Mouse (Mus musculus) frontal cortex, adult 2 months (tissue): ENCODE data around the gene Meltf. TPM values are rescaled to one million over a fixed set of nuclear protein-coding genes. Genes with fewer than 3 reads are reported as not detected.
A peak's percentile ranks its signal among the peaks of the same experiment; 100 is the strongest.

Experiments
- DNase-seq, 2 experiments: peaks; one replicate each; pipeline ENCODE4 v3.0.0; 2022; ENCODE audit warnings: low spot score in 1 of 2; ENCODE audit errors: extremely low spot score in 1 of 2
- polyA plus RNA-seq: library from polyadenylated mRNA; depleted of rRNA; stranded (reverse); fragments of >200 nt; gene quantifications from 2 replicates; pipeline ENCODE4 v1.2.3, GENCODE M21; 2012

Gene Meltf
- polyA plus RNA-seq, 1 experiment, result 0.62 TPM

DNA sequence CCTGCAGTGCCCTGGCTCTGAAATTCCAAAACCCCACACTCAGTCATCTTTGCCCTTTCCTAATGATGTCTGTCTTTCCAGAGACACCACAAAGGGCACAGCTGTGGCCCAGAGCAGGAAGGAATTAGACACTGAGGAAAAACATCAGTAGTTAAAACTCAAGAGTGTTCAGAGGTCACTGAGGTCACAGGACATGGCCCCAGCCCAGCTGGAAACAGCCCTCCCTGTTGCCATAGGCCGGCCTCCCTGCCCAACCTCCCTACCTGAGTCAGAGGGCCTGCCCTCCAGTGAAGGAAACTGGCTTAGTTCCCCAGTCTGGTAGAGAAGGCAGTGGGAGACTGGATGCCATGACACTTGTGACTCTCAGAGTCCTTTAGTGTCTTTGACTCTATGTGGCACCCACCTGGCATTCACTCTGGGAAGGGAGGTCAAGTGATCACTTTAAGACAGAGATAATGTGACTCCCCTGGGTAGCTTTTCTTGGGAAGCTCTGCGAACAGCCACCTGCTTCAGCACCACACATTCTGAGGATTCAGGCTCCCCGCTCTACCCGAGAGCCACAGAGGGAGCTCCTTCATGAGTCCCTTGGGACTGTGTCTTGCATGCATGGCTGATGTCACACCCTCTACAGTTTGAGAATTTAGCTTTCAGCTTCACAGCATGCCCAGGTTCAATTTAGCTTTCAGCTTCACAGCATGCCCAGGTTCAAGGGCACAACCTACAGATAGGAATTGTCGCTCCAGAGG lies 15.0 kb downstream of the Meltf start:
- no peak for DNase-seq

DNA sequence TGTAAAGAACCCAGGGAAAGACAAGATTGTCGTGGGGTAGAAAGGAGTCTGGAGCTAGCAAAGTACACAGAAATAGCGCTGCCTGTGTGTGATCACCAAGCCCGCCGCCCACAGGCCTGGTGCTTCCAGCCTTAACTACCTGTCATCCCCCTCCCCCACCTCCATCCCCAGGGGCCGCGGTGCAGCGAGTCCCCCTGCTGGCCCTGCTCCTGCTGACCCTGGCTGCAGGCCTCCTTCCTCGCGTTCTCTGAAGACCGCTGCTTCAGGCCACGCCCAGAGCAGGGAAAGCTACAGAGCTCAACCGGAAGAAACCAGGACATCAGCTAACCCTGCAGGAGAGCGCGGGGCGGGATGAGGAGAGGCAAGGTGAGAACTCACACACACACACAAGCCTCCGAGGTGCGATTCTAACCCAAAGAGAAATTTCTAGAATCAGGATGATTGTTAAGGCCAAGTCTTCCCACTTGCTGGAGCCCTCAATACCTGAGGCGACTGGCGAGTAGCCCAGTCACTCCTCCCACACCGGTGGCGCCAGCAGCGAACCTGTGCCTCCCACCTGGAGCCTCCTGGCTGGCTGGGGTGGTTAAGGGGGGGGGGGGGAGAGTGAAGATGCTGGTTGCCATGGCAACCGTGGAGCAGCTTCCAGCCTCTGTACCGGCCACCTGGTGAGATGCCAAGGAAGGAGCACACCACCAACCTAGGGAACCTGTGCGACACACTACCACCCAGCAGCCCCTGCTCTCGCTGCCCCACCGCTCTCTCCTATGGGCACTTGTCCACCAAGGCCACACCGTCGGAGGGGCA lies 18.6 kb downstream of the Meltf start:
- DNase-seq, result peak; percentile 75 to 80

DNA sequence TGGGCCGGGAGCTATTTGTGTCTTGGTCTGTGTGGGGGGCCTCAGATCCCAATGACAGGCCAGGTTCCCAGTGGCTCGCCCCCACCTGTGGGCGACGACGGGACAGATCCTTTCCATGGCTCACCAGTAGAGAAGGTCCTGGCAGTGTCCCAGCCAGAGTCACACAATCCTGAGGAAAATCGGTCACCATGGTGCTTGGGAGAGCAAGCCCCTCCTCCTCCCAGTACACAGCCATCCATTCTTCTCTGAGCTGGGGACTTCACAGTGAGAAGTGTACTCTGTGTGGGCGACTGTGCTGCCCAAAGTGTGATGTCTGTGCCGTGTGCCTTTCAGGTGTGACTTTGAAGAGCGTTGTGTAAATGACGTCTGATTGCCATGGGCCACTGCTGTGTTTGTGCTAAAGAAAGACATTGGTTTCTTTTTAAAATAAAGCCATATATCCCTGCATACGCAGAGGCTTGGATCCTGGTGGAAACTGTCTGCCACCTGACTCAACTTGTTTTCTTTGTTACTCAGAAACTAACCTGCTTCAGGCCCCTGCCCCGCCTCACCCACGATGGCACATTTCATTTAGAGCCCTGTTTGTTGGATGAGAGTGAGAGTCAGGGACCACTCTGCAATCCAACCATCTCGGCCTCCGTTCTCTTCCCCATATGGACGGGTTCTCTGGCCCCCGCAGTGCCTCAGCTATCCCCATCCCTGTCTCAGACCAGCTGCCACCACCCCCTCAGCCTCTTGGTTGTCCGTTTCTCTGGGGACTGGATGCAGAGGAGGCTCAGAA lies 20.1 kb downstream of the Meltf start:
- peak; percentile 92 for DNase-seq

DNA sequence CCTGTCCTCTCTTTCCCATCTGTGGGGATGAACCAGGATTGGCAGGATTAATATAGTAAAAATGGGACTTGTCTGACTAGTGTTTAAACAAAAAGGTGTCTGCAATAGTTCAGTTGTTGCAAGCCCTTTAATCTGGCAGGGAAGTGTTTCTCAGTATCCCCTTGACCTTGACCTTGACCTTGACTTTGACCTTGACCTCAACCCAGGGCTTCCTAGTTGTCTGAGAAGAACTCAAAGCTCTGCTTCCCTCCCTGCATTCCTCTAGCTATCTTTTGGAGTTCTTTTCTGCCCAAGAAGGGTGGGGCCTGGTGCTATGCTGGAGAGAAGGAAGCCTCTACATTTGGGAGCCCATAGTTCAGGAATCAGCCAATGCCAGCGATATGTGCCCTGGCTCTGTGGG lies 23.3 kb downstream of the Meltf start:
- DNase-seq, result no peak

DNA sequence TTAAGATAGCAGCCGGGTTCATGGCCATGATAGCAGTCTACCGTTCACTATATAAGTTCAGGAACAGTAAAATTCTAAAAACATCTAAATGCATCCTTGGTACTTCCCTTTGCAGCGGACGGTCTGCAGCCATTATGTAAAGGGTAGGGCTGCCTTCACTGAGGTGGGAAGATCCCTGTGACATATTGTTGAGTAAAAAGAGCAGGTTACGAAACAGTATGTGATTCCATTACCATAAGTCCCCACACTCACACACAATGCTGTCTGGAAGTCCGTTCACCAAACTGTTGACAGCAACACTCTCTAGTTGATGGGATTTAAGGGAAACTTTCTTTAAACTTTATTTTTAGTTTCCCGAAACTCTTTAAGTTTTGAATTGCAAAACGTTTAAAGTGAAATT lies 24.6 kb downstream of the Meltf start:
- peak; percentile 55 to 63 for DNase-seq

DNA sequence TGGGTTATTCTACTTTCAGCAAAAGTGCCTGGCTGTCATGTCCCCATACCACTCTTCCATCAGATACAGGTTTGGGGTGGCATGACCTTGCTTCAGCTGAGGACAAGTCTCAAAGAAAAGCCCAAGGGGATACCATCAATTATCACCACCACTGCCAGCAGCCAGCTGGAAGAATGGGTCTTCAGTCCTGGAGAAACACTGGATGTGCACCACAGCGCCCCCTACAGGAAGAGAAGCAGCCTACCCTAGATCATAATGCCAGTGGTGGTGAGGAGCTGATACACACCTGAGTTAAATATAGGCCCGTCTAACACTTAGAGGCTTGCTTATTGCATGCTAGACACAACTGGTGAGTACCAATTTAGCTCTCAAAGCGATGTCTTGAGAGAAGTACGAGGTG lies 26.7 kb downstream of the Meltf start:
- DNase-seq, result no peak

DNA sequence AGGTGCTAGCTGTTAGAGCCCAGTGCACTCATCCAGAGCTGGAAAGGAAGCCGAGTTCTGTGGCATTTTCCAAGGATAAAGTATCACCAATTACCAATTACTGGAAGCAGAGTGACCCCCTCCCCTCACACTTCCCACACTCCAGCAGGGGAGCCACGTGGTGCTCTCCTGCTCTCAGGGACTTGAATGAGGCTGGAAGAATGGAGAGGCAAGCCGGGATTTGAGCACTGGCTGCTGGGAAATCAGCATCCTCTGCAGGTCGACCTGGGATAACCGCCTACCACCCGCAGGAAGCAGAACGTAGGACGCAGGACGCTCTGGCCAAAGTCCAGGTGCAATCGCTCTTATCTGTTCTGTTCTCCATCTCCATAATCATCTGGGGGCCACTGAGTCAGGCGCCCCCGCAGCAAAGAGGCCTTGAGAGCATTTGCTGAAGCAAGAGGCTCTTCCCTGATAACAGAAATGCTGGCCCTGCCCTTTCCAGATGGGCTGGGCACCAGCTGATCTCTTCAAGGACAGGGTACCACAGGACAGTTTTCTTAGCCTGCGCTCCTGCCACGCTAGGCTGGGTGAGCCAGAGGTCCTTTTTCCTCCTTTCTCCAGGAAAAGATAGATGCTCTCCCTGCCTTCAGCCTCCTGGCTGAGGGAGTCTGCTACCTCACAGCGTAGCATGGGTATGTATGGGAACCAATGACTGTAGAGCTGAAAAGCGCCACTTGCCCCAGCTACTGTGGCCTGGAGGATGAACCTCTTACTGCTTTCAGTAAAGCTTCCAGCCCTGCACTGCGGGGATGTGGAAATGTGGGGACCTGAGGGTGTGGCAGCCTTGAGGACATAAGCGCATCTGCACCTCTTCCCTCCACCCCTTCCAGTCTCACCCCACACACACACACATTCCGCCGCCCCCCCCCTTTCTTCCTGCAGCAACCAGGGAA lies 27.5 kb downstream of the Meltf start:
- peak in 1 of 2 experiments; percentile 48 for DNase-seq

DNA sequence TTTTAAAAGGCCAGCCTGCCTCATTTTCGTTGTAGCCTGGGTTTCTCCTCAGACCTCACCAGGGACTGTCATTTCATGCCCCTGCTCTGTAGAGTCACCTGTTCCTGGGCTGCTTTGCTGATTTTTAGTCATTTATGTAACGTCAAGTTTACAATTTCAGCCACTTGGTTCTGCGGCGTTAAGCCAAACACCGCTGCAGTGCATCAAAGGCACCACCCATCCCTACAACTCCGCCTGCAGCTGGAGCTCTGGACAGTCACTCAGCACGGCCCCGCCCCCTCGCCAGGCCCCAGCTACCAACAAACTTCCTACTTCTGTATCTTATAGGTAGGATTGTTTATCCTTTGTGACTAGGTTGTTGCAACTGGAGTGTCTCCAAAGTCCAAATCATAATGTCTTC lies 28.3 kb downstream of the Meltf start:
- DNase-seq, result peak in 1 of 2 experiments; percentile 41

DNA sequence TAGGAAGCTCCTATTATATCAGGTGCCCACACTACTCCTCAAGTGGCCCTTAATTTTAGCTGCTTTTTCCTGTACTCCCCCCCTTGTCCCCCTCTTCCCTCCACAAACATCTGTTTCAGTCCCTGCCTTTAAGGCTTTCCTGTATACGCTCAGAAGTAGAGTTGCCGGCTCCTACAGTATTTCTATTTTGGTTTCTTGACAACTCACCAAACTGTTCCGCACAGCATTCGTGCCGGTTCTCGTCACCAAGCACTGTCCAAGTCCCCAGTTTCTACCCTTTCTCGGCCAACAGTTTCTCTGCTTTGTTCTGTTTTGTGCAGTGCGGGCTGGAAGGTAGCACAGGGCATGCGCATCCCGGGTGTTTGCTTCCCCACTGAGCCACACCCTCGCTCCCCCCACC lies 30.3 kb downstream of the Meltf start:
- peak; percentile 74 for DNase-seq

DNA sequence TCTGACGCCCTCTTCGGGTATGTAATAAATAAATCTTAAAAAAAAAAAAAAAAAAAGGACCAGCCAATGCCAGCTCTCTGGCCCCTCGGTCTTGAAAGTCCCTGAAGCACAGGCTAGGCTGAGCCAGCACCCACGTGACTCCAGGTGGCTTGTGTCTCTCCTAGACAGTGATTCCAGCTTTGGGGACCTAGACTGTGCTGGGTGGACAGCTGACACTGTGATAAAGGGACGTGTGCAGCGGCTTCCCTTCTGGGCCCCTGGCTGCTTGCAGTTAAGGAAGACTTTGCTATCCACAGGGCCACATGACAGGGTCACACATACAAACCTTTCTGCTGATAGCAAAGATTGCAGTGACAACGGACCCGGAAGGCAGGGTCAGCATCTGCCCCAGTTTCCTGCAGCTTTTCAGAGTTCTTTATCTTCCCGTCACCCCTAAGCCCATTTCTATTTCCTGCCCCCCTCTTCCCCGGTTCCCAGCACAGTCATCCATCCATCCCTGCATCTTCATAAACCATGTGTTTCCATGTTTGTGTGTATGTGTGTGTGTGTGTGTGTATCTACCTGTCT lies 31.8 kb downstream of the Meltf start:
- no peak for DNase-seq

DNA sequence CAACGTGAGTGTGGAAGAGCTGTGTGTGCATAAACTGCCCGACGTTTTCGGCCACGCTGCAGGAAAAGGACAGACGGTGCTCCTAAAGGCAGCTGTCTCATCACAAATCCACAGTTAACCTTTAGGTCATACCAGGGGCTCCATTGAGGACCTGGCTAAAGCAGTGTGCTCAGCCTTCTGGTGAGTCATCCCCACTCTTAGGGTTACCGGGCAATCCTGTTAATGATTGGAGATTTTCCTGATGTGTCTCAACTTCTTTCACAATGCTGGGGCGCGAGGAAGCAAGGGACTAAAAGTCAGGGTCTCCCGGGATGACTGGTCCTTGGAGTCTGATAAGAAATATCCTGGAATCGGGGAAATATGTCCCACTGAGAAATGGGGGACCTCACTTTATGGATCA lies 39.2 kb downstream of the Meltf start:
- DNase-seq, result no peak

DNA sequence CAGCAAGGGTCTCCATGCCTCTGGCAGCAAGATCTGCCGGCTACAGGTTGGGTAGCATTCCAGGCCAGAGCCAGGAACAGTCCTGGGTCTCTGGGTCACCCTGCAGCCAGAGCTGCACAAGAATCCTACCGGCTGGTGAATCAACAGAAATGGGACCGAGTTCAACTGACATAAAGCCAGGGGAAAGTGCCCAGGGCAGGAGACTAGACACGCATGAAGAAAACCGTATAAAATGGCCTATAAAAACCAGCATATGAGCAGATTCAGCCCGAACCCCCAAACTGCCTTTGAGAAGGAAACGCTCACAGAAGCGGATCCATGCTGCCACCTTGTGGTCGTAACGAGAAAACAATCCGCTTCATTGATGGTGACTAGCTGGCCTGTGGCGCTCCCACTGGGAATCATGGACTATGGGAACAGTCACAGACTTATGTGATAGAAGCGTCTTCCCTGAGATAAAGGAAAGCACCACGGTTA lies 39.7 kb downstream of the Meltf start:
- peak; percentile 74 to 97 for DNase-seq

DNA sequence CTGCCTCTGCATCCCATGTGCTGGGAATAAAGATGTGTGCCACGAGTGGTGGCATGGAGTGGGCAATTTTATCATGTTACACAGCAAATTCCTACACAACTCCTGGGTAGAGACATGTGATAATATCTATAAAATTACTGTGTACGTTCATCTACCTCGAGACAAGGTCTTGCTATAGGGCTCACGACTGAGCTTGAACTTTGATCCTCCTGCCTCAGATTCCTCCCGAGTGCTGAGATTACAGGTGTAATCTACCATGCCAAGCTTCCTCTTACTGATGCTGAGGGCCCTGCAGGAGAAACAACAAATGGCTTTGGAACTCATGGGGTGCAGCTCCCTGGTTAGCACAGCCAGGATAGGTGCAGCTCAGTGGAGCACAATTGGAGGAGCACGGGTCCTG lies 45.8 kb downstream of the Meltf start:
- DNase-seq, result no peak

DNA sequence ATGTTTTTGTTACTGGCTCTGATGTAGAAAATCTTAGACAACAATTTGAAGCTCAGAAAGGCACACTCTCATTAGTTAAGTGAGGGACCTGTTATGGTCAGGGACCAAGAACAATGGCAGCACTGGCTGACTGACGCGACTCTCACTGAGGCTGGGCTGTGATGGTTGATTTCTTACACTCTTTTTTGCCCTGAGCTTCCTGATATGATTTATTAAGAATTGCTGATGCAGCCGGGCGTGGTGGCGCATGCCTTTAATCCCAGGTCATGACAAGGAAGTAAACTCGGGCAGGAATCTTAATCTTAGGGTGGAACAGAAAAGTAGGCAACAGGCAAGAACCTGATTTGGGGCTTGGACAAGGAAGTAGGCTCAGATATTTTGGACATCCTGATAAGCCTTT lies 47.5 kb downstream of the Meltf start:
- DNase-seq, result no peak

DNA sequence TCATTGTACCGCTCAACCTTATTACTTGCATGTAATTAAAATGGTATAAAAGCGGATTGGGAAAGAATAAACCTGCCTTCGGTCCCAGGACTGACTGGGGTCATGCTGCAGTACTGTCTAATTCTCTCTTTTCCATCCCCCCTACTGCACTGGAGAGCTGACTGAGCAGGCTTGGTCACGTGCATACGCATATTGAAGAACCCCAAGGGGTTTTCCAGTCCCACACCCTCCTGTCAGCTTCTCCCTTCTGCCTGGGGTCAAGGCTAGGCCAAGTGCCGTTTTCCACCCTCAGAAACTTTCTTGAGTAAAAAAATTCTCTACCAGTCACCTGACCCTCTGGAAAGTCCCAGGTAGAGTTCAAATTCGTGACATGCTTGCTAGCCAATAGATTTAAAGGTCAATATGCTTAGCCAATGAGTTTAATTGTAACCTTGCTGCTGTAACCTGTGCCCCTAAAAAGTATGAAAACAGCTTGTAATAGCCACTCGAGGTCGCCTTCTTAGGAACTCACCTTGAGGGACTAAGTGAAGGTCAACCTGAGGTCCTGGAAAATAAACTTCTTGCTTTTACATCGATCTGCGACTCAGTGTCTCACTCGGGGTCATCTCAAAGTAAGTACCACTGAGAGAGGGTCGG lies 48.1 kb downstream of the Meltf start:
- no peak for DNase-seq

DNA sequence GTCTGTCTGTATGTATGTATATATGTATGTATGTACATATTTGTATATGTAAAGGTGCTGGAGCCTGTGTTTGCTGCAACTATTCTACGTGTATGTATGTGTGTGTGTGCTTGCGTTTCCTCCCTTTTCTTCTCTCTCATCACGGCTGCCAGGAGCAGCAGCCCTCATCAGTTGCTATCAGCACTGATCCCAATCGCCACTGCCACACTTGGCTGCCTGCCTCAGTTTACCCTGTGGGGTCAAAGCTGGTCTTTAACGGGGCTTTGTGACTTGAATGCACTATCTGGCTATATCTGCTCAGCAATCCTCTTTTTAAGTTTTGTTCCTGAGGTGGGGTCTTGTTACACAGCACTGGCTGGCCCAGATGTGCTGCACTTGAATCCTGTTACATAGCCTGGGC lies 48.8 kb downstream of the Meltf start:
- DNase-seq, result no peak

DNA sequence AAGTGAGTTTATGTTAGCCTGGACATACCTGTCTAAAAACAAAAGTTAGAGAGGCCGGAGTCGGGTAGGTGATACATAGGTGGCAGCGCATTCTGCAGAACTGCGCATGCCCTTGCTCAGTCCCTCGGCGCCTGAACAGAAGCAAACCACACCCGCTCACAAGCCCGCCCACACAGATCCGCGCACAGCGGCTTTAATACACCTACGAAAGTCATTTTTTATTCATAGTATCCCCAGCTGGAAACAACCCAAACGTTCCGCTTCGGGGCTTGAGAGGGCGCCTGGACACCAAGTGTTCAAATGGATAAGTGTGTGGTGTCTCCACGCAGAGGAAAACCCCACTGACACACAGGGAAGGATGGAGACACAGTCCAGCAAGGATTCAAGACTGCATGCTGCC lies 52.7 kb downstream of the Meltf start:
- peak in 1 of 2 experiments; percentile 56 for DNase-seq

DNA sequence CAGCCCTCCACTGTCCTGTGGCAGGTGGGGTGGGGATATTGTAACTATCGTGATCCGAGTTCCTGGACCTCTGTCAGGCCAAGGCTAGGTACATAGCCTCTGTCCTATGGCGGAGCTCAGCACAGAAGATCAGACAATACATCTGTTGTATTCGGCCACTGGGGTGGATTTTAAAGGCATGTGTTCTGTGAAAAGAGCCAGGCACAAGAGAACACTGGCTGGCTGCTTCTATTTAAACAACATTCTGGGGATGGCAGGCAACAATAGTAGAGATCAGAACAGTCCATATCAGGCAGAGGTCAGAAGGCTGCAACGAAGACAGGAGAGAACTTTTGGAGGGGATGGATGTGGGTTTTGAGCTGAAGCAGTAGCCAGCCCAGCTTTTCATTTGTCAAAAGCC lies 53.6 kb downstream of the Meltf start:
- peak in 1 of 2 experiments; percentile 38 for DNase-seq
